Mouse (Mus musculus) ovary, postnatal 36 days (tissue): Measurements from ENCODE around the gene Eif4a1.

Experiments used
- DNase-seq: peaks from one replicate; pipeline ENCODE4 v3.0.0; 2022; ENCODE audit warnings: low spot score, mixed read lengths

Eif4a1 gene

DNA sequence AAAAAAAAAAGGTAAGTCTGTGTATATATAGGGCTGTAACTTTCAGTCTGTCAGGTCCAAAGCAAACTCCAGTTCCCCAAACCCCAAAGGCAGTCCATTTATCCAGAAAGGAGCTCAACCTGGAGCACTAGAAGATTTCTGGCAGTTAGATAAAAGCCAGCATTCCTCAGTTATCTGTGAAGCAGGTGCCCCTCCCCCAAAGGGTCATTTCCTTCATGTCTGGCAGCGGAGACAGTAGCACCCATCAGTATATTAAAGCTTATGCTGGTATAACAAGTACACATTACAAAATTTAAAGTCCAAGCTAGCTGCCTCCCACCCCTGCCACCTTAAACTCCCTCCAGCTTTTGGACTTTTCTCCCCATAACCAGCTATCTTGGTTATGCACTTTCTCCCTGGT, 27.4 kb upstream of the Eif4a1 start:
- DNase-seq, result no peak

GRCm38 (mm10) chr11:69698574-69698973, 26.4 kb upstream of the Eif4a1 start:
- DNase-seq, result no peak

DNA sequence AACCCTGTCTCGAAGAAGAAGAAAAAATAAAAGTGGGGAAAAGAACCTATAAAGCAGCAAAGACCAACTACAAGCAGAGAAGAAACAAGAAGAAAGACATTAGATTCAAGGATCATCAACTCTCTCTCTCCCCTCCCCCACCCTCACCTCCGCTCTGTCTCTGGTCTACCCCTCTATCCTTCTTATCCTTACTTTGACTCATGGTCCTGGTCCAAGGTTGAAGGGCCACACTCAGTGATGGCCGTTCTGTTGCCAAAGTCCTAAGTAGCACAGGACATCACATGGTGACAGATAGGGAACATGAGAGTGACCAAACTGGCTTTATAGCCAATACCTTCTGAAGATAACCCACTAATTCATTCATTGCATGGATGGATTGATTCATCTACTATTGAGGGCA, 25.2 kb upstream of the Eif4a1 start:
- no peak for DNase-seq

GRCm38 (mm10) chr11:69695361-69696181, 23.3 kb upstream of the Eif4a1 start, which contains the start of the genes Tnfsf12 and Tnfsfm13:
TSS of gene Tnfsf12 (minus strand) at chr11:69695849.
TSS of gene Tnfsfm13 (minus strand) at chr11:69696098.
- peak; percentile 80 for DNase-seq

GRCm38 (mm10) chr11:69695046-69695360, 22.8 kb upstream of the Eif4a1 start:
- no peak for DNase-seq

GRCm38 (mm10) chr11:69693421-69693965, 21.3 kb upstream of the Eif4a1 start:
- no peak for DNase-seq

- DNase-seq, result no peak
These were observed 20.6 kb upstream of the Eif4a1 start for GRCm38 (mm10) chr11:69692863-69693262.

DNA sequence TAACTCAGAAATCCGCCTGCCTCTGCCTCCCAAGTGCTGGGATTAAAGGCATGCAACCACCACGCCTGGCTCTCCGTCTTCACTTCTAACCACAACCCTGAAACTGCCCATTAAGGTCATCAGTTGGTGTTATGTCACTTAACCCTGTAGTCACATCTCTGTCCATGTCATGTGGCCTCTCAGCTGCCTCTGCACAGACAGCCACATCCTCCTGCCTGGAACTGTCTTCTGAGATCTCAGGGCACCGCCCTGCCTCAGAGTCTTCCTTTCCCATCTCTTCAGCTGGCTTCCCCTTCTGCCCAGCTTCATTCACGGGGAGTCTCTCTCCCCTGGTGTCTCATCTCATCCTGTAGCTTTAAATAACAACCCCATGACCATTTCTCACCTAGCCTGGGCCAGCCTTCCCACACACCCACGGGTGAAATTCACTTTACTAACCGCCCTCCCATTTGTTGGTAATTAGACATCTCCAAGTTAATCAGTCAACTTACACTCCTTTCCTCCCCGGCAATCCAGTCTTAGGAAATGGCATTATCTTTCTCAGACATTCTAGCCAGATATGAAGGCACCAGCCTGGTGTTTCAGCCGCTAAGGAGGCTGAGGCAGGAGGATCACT, 20.1 kb upstream of the Eif4a1 start:
- no peak for DNase-seq

DNA sequence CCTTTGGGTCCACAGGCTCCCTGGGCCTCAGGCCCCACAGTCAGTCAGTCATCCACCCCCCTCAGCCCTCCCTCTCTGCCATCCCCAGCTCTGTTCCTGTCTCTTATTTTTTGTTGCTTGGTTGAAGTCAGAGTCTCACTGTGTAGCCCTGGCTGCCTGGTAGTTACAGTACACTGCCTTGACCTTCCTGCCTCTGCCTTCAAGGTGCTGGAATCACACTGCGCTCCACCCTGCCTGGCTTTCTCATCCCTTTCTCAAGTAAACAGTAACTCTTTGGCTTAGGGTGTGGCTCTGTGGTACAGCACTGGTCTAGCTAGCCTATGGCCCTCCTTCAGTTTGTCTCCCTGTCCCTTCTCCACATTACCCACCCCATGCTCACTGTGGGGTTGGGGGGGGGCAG, 17.7 kb upstream of the Eif4a1 start:
- no peak for DNase-seq

GRCm38 (mm10) chr11:69687061-69687460, 14.8 kb upstream of the Eif4a1 start:
- no peak for DNase-seq

GRCm38 (mm10) chr11:69686377-69686776, 14.2 kb upstream of the Eif4a1 start:
- DNase-seq, result peak; percentile 79

GRCm38 (mm10) chr11:69685526-69686148, 13.4 kb upstream of the Eif4a1 start, which contains the start of gene Tnfsf13:
TSS of gene Tnfsf13 (minus strand) at chr11:69685784.
- peak; percentile 73 for DNase-seq

DNA sequence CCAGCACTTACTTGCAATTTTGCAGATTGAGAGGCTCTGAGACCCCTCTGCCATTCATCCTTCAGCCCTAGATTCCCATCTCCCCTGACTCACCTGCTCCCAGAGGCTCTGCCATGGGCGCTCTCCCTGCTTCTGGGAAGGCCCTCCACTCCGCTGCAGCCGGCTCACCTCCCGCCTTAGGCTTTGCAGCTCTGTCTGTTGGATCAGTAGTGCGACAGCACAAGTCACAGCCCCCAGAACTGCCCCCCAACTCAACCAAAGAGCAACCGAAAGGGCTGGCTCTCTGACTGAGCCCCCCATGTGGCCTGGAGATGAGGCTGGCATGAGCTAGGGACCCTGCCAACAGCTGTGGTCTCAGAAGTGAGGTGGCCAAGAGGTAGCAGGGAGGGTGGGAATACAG, 12.7 kb upstream of the Eif4a1 start:
- peak; percentile 21 for DNase-seq

DNA sequence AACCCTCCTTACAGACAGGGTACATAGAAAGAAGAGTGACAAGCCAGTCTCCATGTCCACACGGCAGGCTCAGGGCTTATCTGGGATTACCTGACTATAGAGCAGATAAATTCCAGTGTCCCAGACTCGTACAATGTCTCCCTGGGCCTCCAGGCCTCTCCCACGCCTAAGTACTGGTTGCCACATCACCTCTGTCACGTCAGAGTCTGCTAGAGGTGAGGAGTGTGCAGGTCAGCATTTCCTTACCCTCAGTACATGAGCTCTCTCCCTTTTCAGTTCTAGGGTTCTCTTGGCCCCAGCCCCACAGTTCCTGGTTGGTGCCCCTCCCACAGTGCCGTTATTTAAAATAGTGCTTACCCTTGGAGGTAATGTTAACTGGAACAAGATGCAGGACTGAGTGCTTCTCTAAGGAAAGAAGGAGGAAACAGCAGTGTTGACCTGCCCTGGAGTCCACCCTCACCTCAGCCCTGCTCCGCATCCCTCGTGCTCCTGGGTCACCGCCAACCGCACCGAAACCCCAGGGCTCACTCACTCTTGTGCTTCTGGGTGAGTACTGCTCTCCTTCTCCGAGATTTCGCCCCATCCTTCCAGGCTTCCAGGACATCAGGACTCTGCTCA, 12.0 kb upstream of the Eif4a1 start:
- DNase-seq, result peak; percentile 35

DNA sequence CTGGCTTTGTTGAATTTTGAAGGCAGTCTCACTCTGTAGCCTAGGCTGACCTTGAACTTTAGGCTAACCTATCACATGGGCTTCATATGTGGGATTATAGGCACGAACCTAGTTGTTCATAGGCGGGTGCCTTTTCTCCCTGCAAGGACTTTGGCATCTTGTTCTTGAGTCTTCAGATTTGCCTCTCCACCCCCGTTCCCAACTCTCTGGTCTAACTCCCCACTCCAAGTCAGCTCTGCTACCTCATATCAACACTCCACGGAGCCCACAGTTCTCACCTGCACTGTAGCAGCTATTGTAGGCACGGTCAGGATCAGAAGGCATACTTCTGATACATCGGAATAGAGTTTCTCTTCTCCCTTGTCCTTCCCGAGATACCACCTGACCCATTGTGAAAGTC, 11.4 kb upstream of the Eif4a1 start:
- no peak for DNase-seq

- DNase-seq, result peak; percentile 88
These were observed 10.8 kb upstream of the Eif4a1 start for GRCm38 (mm10) chr11:69682840-69683533.

GRCm38 (mm10) chr11:69682209-69682839, 10.1 kb upstream of the Eif4a1 start:
- no peak for DNase-seq

GRCm38 (mm10) chr11:69681314-69682208, 9.3 kb upstream of the Eif4a1 start, which contains the start of gene Senp3:
TSS of gene Senp3 (minus strand) at chr11:69682084.
- peak; percentile 96 for DNase-seq

DNA sequence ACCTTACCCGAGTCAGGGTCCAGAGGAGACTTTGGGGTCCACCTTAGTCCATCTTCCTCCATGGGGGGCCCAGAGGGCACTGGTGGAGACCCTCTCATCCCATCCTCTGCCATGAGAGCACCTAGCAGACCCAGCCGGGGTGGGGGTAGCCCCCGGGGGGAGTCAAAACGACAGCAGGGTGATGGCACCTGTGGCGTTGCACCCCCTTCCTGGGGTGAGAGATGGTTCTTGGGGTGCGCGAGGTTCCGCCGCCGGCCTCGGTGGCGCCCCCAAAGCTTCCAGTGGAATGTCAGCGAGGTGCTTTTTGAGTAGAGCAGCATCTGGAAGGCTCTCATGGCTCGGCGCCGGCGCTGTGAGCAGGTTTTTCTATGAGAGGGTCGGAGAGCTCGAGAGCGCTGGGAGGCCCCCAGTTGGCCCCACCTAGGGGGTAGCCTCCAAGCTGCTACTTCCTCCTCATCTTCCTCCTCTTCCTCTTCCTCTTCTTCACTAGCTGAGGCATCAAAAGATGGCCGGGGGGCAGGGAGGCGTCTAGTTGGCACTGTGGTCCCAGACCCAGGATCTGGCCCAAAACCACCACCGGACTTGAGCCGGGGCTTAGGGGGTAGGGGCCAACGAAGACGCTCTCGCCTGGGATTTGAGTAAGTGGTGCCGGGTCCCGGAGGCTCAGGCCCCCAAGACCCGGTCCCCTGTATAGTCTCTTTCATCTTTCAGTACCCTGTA, 8.1 kb upstream of the Eif4a1 start:
- no peak for DNase-seq
